Mouse (Mus musculus): ENCODE data around the gene Trappc6a.

DNA sequence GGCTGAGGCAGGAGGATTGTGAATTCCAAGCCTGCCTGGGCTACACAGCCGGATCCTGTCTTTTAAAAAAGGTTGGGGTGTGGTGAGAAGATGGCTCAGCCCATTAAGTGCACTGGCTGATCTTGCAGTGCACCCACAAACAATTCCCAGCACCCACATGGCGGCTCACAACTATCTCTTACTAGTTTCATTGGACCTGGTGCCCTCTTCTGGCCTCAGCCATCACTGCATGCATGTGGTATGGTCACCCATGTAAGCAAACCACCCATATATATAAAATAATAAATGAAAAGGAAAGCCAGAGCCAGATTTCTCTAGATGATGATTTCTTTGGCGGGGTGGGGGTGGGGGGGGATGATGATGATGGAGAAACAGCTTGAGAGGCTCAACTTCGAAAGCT is 56.3 kb downstream of the Trappc6a start:
- TF ChIP-seq CTCF (conservative IDR thresholded peaks at IDR 0.05; ENCODE audit: low read length) (peak; percentile 43), POU5F1 (IDR thresholded peaks at IDR 0.05; ENCODE audit: borderline replicate concordance, low read length) (no peak), NANOG (IDR thresholded peaks at IDR 0.05; ENCODE audit: borderline replicate concordance, low read length) (no peak)

Data from E14TG2a.4 (cell line).